Mouse (Mus musculus) central nervous system, embryonic 14 days (tissue): ENCODE measurements around the gene Wdr45b. TPM values are rescaled to one million over a fixed set of nuclear protein-coding genes. Genes with fewer than 3 reads are reported as not detected.

Experiments used
- polyA plus RNA-seq: library from polyadenylated mRNA; depleted of rRNA; stranded (reverse); fragments of >200 nt; gene quantifications from 2 replicates; pipeline ENCODE4 v1.2.3, GENCODE M21; 2012; rRNA removed

Gene Wdr45b
- 74.6 and 76.1 TPM in 2 replicates for polyA plus RNA-seq

DNA sequence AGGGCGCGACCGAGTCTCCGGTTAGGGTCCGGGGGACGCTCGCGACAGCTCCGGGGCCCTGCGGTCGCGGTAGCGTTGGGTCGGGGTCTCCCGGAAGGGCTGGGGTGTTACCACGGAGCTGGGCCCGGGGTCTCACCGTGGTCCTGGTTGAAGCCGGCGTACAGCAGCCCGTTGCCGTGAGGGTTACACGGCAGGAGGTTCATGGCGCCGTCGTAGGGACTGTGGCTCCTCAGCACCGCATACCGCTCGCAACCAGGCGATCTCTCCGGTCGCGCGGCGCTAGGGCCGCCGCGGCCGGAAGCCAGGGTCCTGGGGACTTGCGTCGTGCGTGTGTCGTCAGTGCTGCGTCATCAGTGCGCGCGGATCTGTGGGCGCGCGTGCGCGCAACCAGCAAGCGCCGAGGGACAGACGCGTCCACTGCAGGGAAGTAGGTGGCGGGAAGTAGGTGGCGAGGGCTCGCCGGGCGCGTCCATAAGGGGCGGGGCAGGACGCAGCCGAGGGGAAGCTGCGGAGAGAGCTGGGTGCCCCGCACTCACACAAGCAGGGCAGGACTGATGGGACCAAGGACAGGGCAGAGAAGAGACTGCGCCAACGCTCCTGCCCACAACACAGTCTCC lies at the start of gene Wdr45b:
Wdr45b (minus strand) TSS at position 355 of the 617 bp plus-strand sequence.

DNA sequence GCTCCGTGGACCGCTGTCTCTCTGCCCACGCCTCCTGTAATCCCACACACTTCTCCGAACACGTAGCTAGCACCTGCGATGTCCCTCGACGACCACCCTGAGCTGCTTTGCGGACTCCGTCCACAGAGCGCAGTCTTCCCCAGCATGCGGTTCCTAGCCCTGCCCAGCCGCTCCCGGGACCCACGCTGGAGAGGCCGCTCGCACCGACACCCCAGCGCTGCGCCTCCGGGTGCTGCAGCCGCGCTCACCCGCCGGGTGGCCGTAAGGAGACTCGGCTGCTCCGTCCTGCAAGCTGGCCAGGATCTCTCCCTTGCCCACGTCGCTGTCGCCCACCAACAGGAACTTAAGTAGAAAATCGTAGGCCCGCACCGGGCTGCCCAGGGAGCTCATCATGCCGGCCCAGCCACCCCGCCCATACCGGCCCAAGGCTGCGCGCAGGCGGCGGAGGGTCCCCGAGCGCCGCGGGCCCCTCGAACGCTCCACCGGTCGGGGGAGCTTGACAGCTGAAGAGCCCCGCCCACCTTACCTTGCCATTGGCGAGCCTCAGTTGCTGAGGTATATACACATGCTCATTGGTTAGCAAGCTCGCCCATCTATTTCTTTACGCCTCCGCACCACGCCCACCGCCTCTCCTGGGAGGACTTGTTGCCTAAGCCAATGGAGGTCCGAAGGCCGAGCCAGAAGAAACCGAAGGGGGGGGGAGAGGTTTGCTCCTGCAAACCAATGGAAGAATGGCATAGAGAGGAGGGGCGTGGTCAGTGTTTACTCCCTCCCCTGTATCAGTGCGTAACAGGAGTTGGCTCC lies 33.7 kb upstream of the Wdr45b start, which contains the start of gene Rab40b:
Rab40b (minus strand) TSS at position 502 of the 804 bp plus-strand sequence.

Other genes with a start within 250 kb of the Wdr45b start
- gene Tex19.2, start 235.8 kb downstream of the Wdr45b start, polyA plus RNA-seq: not detected in 2 replicates
- 0.04 TPM in 1 of 2 replicates, not detected in the other for gene Tex19.1, start 208.3 kb downstream of the Wdr45b start, polyA plus RNA-seq
- gene Uts2r, start 194.2 kb downstream of the Wdr45b start, polyA plus RNA-seq: 0.16 and 0.61 TPM in 2 replicates
- gene Hexdc, start 150.0 kb downstream of the Wdr45b start, polyA plus RNA-seq: 72.0 and 79.9 TPM in 2 replicates
- gene Ogfod3, start 149.7 kb downstream of the Wdr45b start, polyA plus RNA-seq: 10.4 and 13.7 TPM in 2 replicates
- gene Cybc1, start 125.1 kb downstream of the Wdr45b start, polyA plus RNA-seq: 47.2 and 50.7 TPM in 2 replicates
- 60.3 and 67.7 TPM in 2 replicates for gene Narf, start 117.2 kb downstream of the Wdr45b start, polyA plus RNA-seq
- 59.4 and 70.2 TPM in 2 replicates for gene Foxk2, start 94.5 kb downstream of the Wdr45b start, polyA plus RNA-seq
- 5.3 and 7.1 TPM in 2 replicates for gene Rab40b, start 33.8 kb upstream of the Wdr45b start, polyA plus RNA-seq
- gene Fn3krp, start 67.0 kb upstream of the Wdr45b start, polyA plus RNA-seq: 13.1 and 13.3 TPM in 2 replicates
- gene Fn3k, start 80.5 kb upstream of the Wdr45b start, polyA plus RNA-seq: 3.0 and 3.8 TPM in 2 replicates
- 65.8 and 69.2 TPM in 2 replicates for gene Tbcd, start 97.5 kb upstream of the Wdr45b start, polyA plus RNA-seq
- gene Zfp750, start 164.9 kb upstream of the Wdr45b start, polyA plus RNA-seq: 0.05 and 1.3 TPM in 2 replicates